Mouse (Mus musculus) heart, adult 2 months (tissue): ENCODE measurements at regions not wholly inside any gene's neighbourhood (a gene's known extent, or its start where the extent isn't known, plus 50 kb on each side); places are given as distances from the start of the nearest gene placed in this dataset.
"Not testable (repeated sequence)": the region's sequence is repeated elsewhere in the genome, so short reads cannot be mapped to it uniquely, and the experiment has no call there.

ENCODE experiments used
- DNase-seq, 2 experiments: peaks; one replicate each; pipeline ENCODE4 v3.0.0; 2021
- H3K27ac ChIP-seq: fragments of 200-600 bp; 2 replicates; pipeline ENCODE4 v1.8.1; 2022
- H3K27me3 ChIP-seq: fragments of 200-500 bp; 2 replicates; pipeline ENCODE4 v1.6.1; 2012; ENCODE audit warnings: mild to moderate bottlenecking, low read length, inconsistent platforms, mixed read lengths; ENCODE audit not compliant: control insufficient read depth, insufficient read depth
- H3K36me3 ChIP-seq: fragments of 200-500 bp; 2 replicates; pipeline ENCODE4 v1.6.1; 2012; ENCODE audit warnings: low read length, inconsistent platforms; ENCODE audit not compliant: control insufficient read depth, insufficient read depth
- H3K4me1 ChIP-seq: fragments of 200-500 bp; 2 replicates; pipeline ENCODE4 v1.6.1; 2011; ENCODE audit warnings: low read length; ENCODE audit not compliant: control insufficient read depth, insufficient read depth
- H3K4me3 ChIP-seq: fragments of 200-600 bp; 2 replicates; pipeline ENCODE4 v1.8.1; 2022
- H3K79me2 ChIP-seq: fragments of 200-500 bp; replicated peaks from 2 replicates; pipeline ENCODE4 v1.6.1; 2012; ENCODE audit warnings: mild to moderate bottlenecking, inconsistent platforms, low read length, moderate library complexity, mixed read lengths; ENCODE audit not compliant: control insufficient read depth, insufficient read depth
- H3K9ac ChIP-seq: fragments of 200-500 bp; 2 replicates; pipeline ENCODE4 v1.6.1; 2012; ENCODE audit warnings: low read depth, mild to moderate bottlenecking, control low read depth, inconsistent platforms, low read length, mixed read lengths
- CTCF ChIP-seq: fragments of 200-600 bp; IDR thresholded peaks from 2 replicates; pipeline ENCODE4 v1.8.1; 2022; ENCODE audit warnings: antibody characterized with exemption, mild to moderate bottlenecking, moderate library complexity
- EP300 ChIP-seq: fragments of 200-500 bp; IDR thresholded peaks from 2 replicates; pipeline ENCODE4 v1.6.1; 2011; ENCODE audit warnings: low read depth, low read length, control low read depth; ENCODE audit not compliant: insufficient read depth
- POLR2A ChIP-seq: fragments of 200-500 bp; IDR thresholded peaks from 2 replicates; pipeline ENCODE4 v1.6.1; 2011; ENCODE audit warnings: mild to moderate bottlenecking, low read depth, low read length, control low read depth; ENCODE audit not compliant: insufficient read depth
- WGBS: fragments of 180-500 bp; shearing (Covaris S2); methylation state at CpG from one replicate; pipeline ENCODE4 v1.1.7; 2018; 5-methylcytosine and 5-hydroxymethylcytosine counted together
- intact Hi-C: fragments of 180-260 bp; cut with DNase I; formaldehyde crosslinking; loops from one replicate; pipeline ENCODE4 v1.15.1; 2025

- Histone ChIP-seq H3K4me1 (no peaks in the 10 kb centered on the region), H3K4me3 (no peak overlapping the region), H3K9ac (no peak overlapping the region), H3K27ac (no peak overlapping the region), H3K27me3 (no peaks in the 10 kb centered on the region), H3K36me3 (no peaks in the 10 kb centered on the region), H3K79me2 (no peaks in the 10 kb centered on the region)
- no peak for DNase-seq
- TF ChIP-seq POLR2A (no peak), EP300 (no peak), CTCF (no peak)
- WGBS: 86% methylated on average over 2 of the region's 2 CpGs
- intact Hi-C loops: no loop called here
These were observed 187.9 kb upstream of the Trp63 start for GRCm38 (mm10) chr16:25495586-25496196.

- WGBS: 50% methylated on average over 3 of the region's 3 CpGs
- H3K4me3 ChIP-seq: no peak overlapping the region
These were observed 178.7 kb upstream of the Trp63 start for GRCm38 (mm10) chr16:25504829-25505228.

GRCm38 (mm10) chr16:25517114-25517868, 166.3 kb upstream of the Trp63 start:
- TF ChIP-seq POLR2A: no peak
- no peak for TF ChIP-seq EP300
- no peak for TF ChIP-seq CTCF
- WGBS: 34% methylated on average over 4 of the region's 7 CpGs
- Histone ChIP-seq H3K79me2 (no peaks in the 10 kb centered on the region), H3K27ac (no peak overlapping the region), H3K9ac (no peak overlapping the region), H3K36me3 (no peaks in the 10 kb centered on the region), H3K27me3 (no peaks in the 10 kb centered on the region), H3K4me1 (no peaks in the 10 kb centered on the region), H3K4me3 (no peak overlapping the region)
- DNase-seq: no peak
- intact Hi-C loops: no loop called here

More at GRCm38 (mm10) chr16:25504829-25505228, 178.7 kb upstream of the Trp63 start:
- intact Hi-C loops: no loop called here
- no peaks in the 10 kb centered on the region for H3K27me3 ChIP-seq
- no peaks in the 10 kb centered on the region for H3K4me1 ChIP-seq
- no peak overlapping the region for H3K9ac ChIP-seq
- TF ChIP-seq EP300: no peak
- TF ChIP-seq POLR2A: no peak
- no peak for TF ChIP-seq CTCF
- no peak overlapping the region for H3K27ac ChIP-seq
- H3K79me2 ChIP-seq: no peaks in the 10 kb centered on the region
- no peak for DNase-seq
- no peaks in the 10 kb centered on the region for H3K36me3 ChIP-seq

- H3K4me1 ChIP-seq: not testable (repeated sequence)
These were observed 160.4 kb upstream of the Trp63 start for GRCm38 (mm10) chr16:25523141-25523540.

GRCm38 (mm10) chr16:25523621-25524020, 159.9 kb upstream of the Trp63 start:
- intact Hi-C loops: no loop called here

More at GRCm38 (mm10) chr16:25523141-25523540, 160.4 kb upstream of the Trp63 start:
- intact Hi-C loops, H3K27me3 ChIP-seq, H3K79me2 ChIP-seq, H3K27ac ChIP-seq, H3K36me3 ChIP-seq, H3K4me3 ChIP-seq, H3K9ac ChIP-seq, DNase-seq: not testable (repeated sequence)
- WGBS: 88% methylated on average over 10 of the region's 10 CpGs

GRCm38 (mm10) chr16:25527850-25528249, 155.7 kb upstream of the Trp63 start:
- intact Hi-C loops: no loop called here
- Histone ChIP-seq H3K27me3 (no peaks in the 10 kb centered on the region), H3K9ac (no peak overlapping the region), H3K4me3 (no peak overlapping the region), H3K79me2 (no peaks in the 10 kb centered on the region), H3K27ac (no peak overlapping the region), H3K4me1 (peaks cover 2% of the 10 kb centered on the region; the same call in 1 of the 2 replicates), H3K36me3 (no peaks in the 10 kb centered on the region)
- TF ChIP-seq EP300 (no peak), POLR2A (no peak), CTCF (no peak)
- DNase-seq: no peak

More at GRCm38 (mm10) chr16:25523621-25524020, 159.9 kb upstream of the Trp63 start:
- Histone ChIP-seq H3K27ac (no peak overlapping the region), H3K4me3 (no peak overlapping the region), H3K9ac (no peak overlapping the region), H3K36me3 (no peaks in the 10 kb centered on the region), H3K4me1 (no peaks in the 10 kb centered on the region), H3K27me3 (no peaks in the 10 kb centered on the region), H3K79me2 (no peaks in the 10 kb centered on the region)
- 59% methylated on average over 2 of the region's 2 CpGs for WGBS
- TF ChIP-seq CTCF (no peak), POLR2A (no peak), EP300 (no peak)
- no peak for DNase-seq
